Mouse (Mus musculus): ENCODE measurements around the gene Nckap5l. TPM values are rescaled to one million over a fixed set of nuclear protein-coding genes. Genes with fewer than 3 reads are reported as not detected.

The Nckap5l gene
- total and polyA plus RNA-seq, 3 experiments = 0.75 to 6.6 (median 0.89) TPM

DNA sequence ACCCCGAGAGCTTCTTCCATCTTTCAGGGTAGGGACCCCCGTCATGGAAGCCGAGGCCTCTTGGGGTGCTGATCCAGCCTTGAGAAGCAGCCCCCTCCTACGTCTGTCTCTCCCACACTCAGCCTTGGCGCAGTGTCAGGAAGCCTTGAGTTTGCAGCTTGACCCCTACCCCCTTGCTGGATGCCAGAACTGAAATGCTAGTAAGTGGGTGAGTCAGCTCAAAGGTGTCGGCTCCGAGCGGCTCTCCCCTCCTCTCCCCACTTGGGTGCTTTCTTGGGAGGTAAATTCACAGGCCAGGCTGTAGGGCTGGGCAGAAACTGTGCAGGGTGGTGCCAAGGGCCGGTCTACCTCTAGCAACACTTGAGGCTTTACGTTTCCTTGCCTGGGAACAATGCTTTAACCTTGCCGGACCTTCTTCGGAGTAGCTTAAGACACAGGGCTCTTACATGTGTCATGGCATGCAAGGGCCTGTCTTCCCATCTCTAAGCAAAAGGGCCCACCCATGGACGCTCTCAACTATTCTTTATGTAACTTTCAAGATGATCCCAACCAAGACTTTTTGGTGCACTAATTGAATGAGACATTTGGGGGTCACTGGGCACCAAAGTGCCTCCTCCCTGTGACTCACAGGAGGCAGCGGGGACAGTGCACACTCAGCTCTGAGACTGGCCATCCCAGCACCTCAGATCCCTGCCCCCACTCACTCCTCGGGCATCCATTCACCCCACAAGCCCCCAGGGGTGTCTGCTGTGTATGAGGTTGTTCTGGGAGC, 48.0 kb upstream of the Nckap5l start:
- peaks cover 94% of the 10 kb centered on the region for H3K27me3 ChIP-seq (replicated peaks)
- in situ Hi-C loops (cut with MboI; ENCODE audit: low pct_ligation_motif_present, low pct_unique_long_range_greater_than_20kb, low sequenced_read_pairs) (no loop called here), dilution Hi-C loops (cut with MboI; ENCODE audit: extremely low pct_ligation_motif_present, extremely low pct_unique_long_range_greater_than_20kb, low sequenced_read_pairs) (no loop called here)
- peaks cover 0 to 7% of the 10 kb centered on the region in 2 experiments; a peak in 2 of 4 replicates for H3K4me1 ChIP-seq (ENCODE audit: control insufficient read depth in 1 of 2, insufficient read depth in 2 of 2)
- H3K4me2 ChIP-seq (ENCODE audit: insufficient read depth, low read depth, poor library complexity, severe bottlenecking) = no peak overlapping the region
- H3K79me2 ChIP-seq (replicated peaks; ENCODE audit: control insufficient read depth, extremely low read depth, insufficient read depth, poor library complexity, severe bottlenecking) = no peaks in the 10 kb centered on the region
- no peaks in the 10 kb centered on the region for H3K36me3 ChIP-seq (replicated peaks in 1 of 2; ENCODE audit: control insufficient read depth in 1 of 2, insufficient read depth in 1 of 2, low read length in 1 of 2)
- H3K27ac ChIP-seq (ENCODE audit: insufficient read depth, low read depth) = no peak overlapping the region
- TF ChIP-seq TBP (conservative IDR thresholded peaks at IDR 0.05; ENCODE audit: low read depth, low read length) (no peak), POLR2A (IDR thresholded peaks at IDR 0.05; ENCODE audit: low read depth, low read length) (no peak), ZC3H11A (IDR thresholded peaks at IDR 0.05; ENCODE audit: low read depth, low read length) (no peak), JUN (IDR thresholded peaks at IDR 0.05; ENCODE audit: insufficient read depth, low read depth, low read length) (no peak), POLR2AphosphoS2 (IDR thresholded peaks at IDR 0.05; ENCODE audit: low read depth, low read length) (no peak), PAX5 (IDR thresholded peaks at IDR 0.05; ENCODE audit: low read length) (no peak), ETS1 (conservative IDR thresholded peaks at IDR 0.05; ENCODE audit: low read depth, low read length) (no peak), CHD2 (IDR thresholded peaks at IDR 0.05; ENCODE audit: low read length) (no peak), SIN3A (IDR thresholded peaks at IDR 0.05; ENCODE audit: low read length) (no peak), E2F4 (IDR thresholded peaks at IDR 0.05; ENCODE audit: insufficient replicate concordance, low read depth, low read length) (no peak)
- H3K9ac ChIP-seq (ENCODE audit: insufficient read depth, low read depth) = no peak overlapping the region
- H3K9me3 ChIP-seq (replicated peaks; ENCODE audit: low read length) = no peaks in the 10 kb centered on the region
- no peak for DNase-seq (ENCODE audit: extremely low read depth)
- H3K4me3 ChIP-seq (replicated peaks in 1 of 3; ENCODE audit: low read depth in 2 of 3, low read length in 2 of 3, poor library complexity in 1 of 3) = no peak overlapping the region

DNA sequence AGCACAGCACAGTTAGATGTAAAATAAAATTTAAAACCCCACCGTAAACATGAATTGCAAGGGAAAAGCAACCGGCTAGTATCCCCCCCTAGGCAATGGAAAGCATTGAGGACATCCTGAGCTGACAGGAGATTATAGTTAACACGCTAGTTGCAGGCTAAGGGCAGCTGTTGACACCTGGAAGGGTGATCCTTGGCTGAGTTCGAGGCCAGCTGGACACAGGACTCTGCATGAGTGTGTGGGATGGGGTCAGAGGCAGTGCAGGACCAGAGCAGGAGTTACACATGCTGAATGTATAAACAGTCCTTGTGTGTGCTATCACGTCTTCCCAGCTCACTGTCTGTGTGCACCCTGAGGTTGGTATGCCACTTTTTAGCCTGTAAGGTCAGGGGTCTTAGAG, 45.7 kb upstream of the Nckap5l start:
- peaks cover 88% of the 10 kb centered on the region for H3K27me3 ChIP-seq (replicated peaks)
- TF ChIP-seq USF1 (IDR thresholded peaks at IDR 0.05; ENCODE audit: low read depth, low read length) (no peak), UBTF (IDR thresholded peaks at IDR 0.05; ENCODE audit: low read depth, low read length) (no peak), MAX (IDR thresholded peaks at IDR 0.05; ENCODE audit: low read length) (no peak), TCF12 (IDR thresholded peaks at IDR 0.05; ENCODE audit: low read depth, low read length) (no peak), RCOR1 (conservative IDR thresholded peaks at IDR 0.05; ENCODE audit: low read depth, low read length) (no peak), JUN (IDR thresholded peaks at IDR 0.05; ENCODE audit: insufficient read depth, low read depth, low read length) (no peak), IRF4 (IDR thresholded peaks at IDR 0.05; ENCODE audit: low read depth, low read length) (no peak), RAD21 (IDR thresholded peaks at IDR 0.05; ENCODE audit: low read depth, low read length) (no peak)

More for the DNA sequence above, 45.7 kb upstream of the Nckap5l start:
- Histone ChIP-seq H3K4me2 (ENCODE audit: insufficient read depth, low read depth, poor library complexity, severe bottlenecking) (no peak overlapping the region), H3K9me3 (replicated peaks; ENCODE audit: low read length) (no peaks in the 10 kb centered on the region), H3K4me3 (replicated peaks in 1 of 3; ENCODE audit: low read depth in 2 of 3, low read length in 2 of 3, poor library complexity in 1 of 3) (no peak overlapping the region), H3K4me1 (ENCODE audit: control insufficient read depth in 1 of 2, insufficient read depth in 2 of 2) (peaks cover 13 to 30% of the 10 kb centered on the region in 2 experiments), H3K27ac (ENCODE audit: insufficient read depth, low read depth) (no peak overlapping the region), H3K36me3 (replicated peaks in 1 of 2; ENCODE audit: control insufficient read depth in 1 of 2, insufficient read depth in 1 of 2, low read length in 1 of 2) (no peaks in the 10 kb centered on the region), H3K9ac (ENCODE audit: insufficient read depth, low read depth) (no peak overlapping the region), H3K79me2 (replicated peaks; ENCODE audit: control insufficient read depth, extremely low read depth, insufficient read depth, poor library complexity, severe bottlenecking) (no peaks in the 10 kb centered on the region)
- in situ Hi-C loops (cut with MboI; ENCODE audit: low pct_ligation_motif_present, low pct_unique_long_range_greater_than_20kb, low sequenced_read_pairs) = loop anchor here (5.0 kb wide), 1 partner anchor 169 kb away; the partner anchor contains the start of gene Asic1
- DNase-seq (ENCODE audit: extremely low read depth) = no peak
- dilution Hi-C loops (cut with MboI; ENCODE audit: extremely low pct_ligation_motif_present, extremely low pct_unique_long_range_greater_than_20kb, low sequenced_read_pairs) = no loop called here
